ENCODE assay signal across 21 mouse cellular contexts in genomic region chr11:95614739-95615138, GRCm38 (mm10). TPM values are rescaled to one million over a fixed set of nuclear protein-coding genes. Genes with fewer than 3 reads are reported as not detected.
"Had no signal": no experiment of that assay in that cellular context is flagged by ENCODE, and none has a peak within 500 bp of the region (broad histone marks: within the 10 kb centered on the region; RNA-seq: fewer than 3 reads in every experiment).

No protein-coding gene starts in this region.

- DNase-seq: kidney, adult 8-10 months; kidney, postnatal 10 days; kidney, postnatal 36 days; left cerebral cortex, postnatal 4 days; liver; lung, adult 2 months; lung, postnatal 14 days; retina, postnatal 1 day; right cerebral cortex, postnatal 25 days; spleen, adult 18-20 months; thymus, postnatal 25 days had no signal

- H3K4me1 ChIP-seq: liver, embryonic 15.5 days had no signal

- H3K9ac ChIP-seq: kidney, embryonic 15.5 days; liver, embryonic 12.5 days; liver, embryonic 15.5 days; midbrain, embryonic 15.5 days; neural tube, embryonic 12.5 days; neural tube, embryonic 15.5 days; stomach, embryonic 15.5 days had no signal

- H3K9me3 ChIP-seq: kidney, embryonic 15.5 days; liver, embryonic 12.5 days; liver, embryonic 15.5 days; midbrain, embryonic 15.5 days; neural tube, embryonic 12.5 days; neural tube, embryonic 15.5 days; stomach, embryonic 15.5 days had no signal

- H3K4me3 ChIP-seq: kidney, embryonic 15.5 days; liver, embryonic 12.5 days; liver, embryonic 15.5 days; midbrain, embryonic 15.5 days; neural tube, embryonic 12.5 days; neural tube, embryonic 15.5 days; stomach, embryonic 15.5 days had no signal

- H3K36me3 ChIP-seq: kidney, embryonic 15.5 days; liver, embryonic 12.5 days; liver, embryonic 15.5 days; midbrain, embryonic 15.5 days; neural tube, embryonic 12.5 days; neural tube, embryonic 15.5 days; stomach, embryonic 15.5 days had no signal

- H3K27ac ChIP-seq: kidney, embryonic 15.5 days; liver, embryonic 12.5 days; liver, embryonic 15.5 days; midbrain, embryonic 15.5 days; neural tube, embryonic 12.5 days; neural tube, embryonic 15.5 days; stomach, embryonic 15.5 days had no signal

- ATAC-seq: liver, embryonic 12.5 days; midbrain, embryonic 15.5 days had no signal

- H3K27me3 ChIP-seq: kidney, embryonic 15.5 days; midbrain, embryonic 15.5 days; neural tube, embryonic 15.5 days; stomach, embryonic 15.5 days had no signal

- H3K4me2 ChIP-seq: kidney, embryonic 15.5 days; liver, embryonic 12.5 days; liver, embryonic 15.5 days; midbrain, embryonic 11.5 days; midbrain, embryonic 15.5 days; neural tube, embryonic 12.5 days; neural tube, embryonic 15.5 days; stomach, embryonic 15.5 days had no signal

RNA-seq across cellular contexts. Expression of gene Ngfr, which starts 27.2 kb away (rescaled TPM):
- total RNA-seq: megakaryocyte progenitor cell, adult 5-6 weeks; megakaryocyte-erythroid progenitor cell, adult 5-6 weeks had no signal
